Mouse (Mus musculus): ENCODE results near the gene Rap1gds1.

Gene Rap1gds1

GRCm38 (mm10) chr3:138941604-138942003 is 133.4 kb downstream of the Rap1gds1 start:
- no peak for DNase-seq (ENCODE audit: low spot score in 2 of 2)

- no peak for DNase-seq (ENCODE audit: low spot score in 2 of 2)
Measured at GRCm38 (mm10) chr3:138937241-138937640, 137.8 kb downstream of the Rap1gds1 start.

- DNase-seq (ENCODE audit: low spot score in 2 of 2): no peak
Measured at GRCm38 (mm10) chr3:138936780-138937179, 138.2 kb downstream of the Rap1gds1 start.

- DNase-seq (ENCODE audit: low spot score in 2 of 2): no peak
Measured at GRCm38 (mm10) chr3:138927437-138927836, 147.6 kb downstream of the Rap1gds1 start.

- DNase-seq (ENCODE audit: low spot score in 2 of 2): no peak
Measured at GRCm38 (mm10) chr3:138926161-138926560, 148.8 kb downstream of the Rap1gds1 start.

- no peak for DNase-seq (ENCODE audit: low spot score in 2 of 2)
Measured at GRCm38 (mm10) chr3:138918241-138918640, 156.8 kb downstream of the Rap1gds1 start.

GRCm38 (mm10) chr3:138917016-138917415 is 158.0 kb downstream of the Rap1gds1 start:
- DNase-seq (ENCODE audit: low spot score in 2 of 2): no peak

- DNase-seq (ENCODE audit: low spot score in 2 of 2): no peak
Measured at GRCm38 (mm10) chr3:138916591-138916990, 158.4 kb downstream of the Rap1gds1 start.

- no peak for DNase-seq (ENCODE audit: low spot score in 2 of 2)
Measured at GRCm38 (mm10) chr3:138914626-138915288, 160.2 kb downstream of the Rap1gds1 start.

- DNase-seq (ENCODE audit: low spot score in 2 of 2): no peak
Measured at GRCm38 (mm10) chr3:138912504-138912903, 162.5 kb downstream of the Rap1gds1 start.

GRCm38 (mm10) chr3:138909313-138909712 is 165.7 kb downstream of the Rap1gds1 start:
- no peak for DNase-seq (ENCODE audit: low spot score in 2 of 2)

- peak; percentile 62 to 78 for DNase-seq (ENCODE audit: low spot score in 2 of 2)
Measured at GRCm38 (mm10) chr3:138906112-138906880, 168.7 kb downstream of the Rap1gds1 start.

- DNase-seq (ENCODE audit: low spot score in 2 of 2): peak; percentile 43 to 56
Measured at GRCm38 (mm10) chr3:138905678-138906077, 169.3 kb downstream of the Rap1gds1 start.

- DNase-seq (ENCODE audit: low spot score in 2 of 2): no peak
Measured at GRCm38 (mm10) chr3:138900571-138901141, 174.3 kb downstream of the Rap1gds1 start.

GRCm38 (mm10) chr3:138898055-138898454 is 176.9 kb downstream of the Rap1gds1 start:
- no peak for DNase-seq (ENCODE audit: low spot score in 2 of 2)

GRCm38 (mm10) chr3:138897500-138897899 is 177.5 kb downstream of the Rap1gds1 start:
- no peak for DNase-seq (ENCODE audit: low spot score in 2 of 2)

- no peak for DNase-seq (ENCODE audit: low spot score in 2 of 2)
Measured at GRCm38 (mm10) chr3:138893520-138893919, 181.5 kb downstream of the Rap1gds1 start.

- no peak for DNase-seq (ENCODE audit: low spot score in 2 of 2)
Measured at GRCm38 (mm10) chr3:138889769-138890295, 185.2 kb downstream of the Rap1gds1 start.

- DNase-seq (ENCODE audit: low spot score in 2 of 2): no peak
Measured at GRCm38 (mm10) chr3:138889214-138889613, 185.8 kb downstream of the Rap1gds1 start.

- DNase-seq (ENCODE audit: low spot score in 2 of 2): no peak
Measured at GRCm38 (mm10) chr3:138886121-138886520, 188.9 kb downstream of the Rap1gds1 start.

- DNase-seq (ENCODE audit: low spot score in 2 of 2): no peak
Measured at GRCm38 (mm10) chr3:138881725-138882347, 193.2 kb downstream of the Rap1gds1 start.

Measured in urinary bladder, postnatal 4 days (tissue).